Mouse (Mus musculus): ENCODE results near the gene Mei1.

DNA sequence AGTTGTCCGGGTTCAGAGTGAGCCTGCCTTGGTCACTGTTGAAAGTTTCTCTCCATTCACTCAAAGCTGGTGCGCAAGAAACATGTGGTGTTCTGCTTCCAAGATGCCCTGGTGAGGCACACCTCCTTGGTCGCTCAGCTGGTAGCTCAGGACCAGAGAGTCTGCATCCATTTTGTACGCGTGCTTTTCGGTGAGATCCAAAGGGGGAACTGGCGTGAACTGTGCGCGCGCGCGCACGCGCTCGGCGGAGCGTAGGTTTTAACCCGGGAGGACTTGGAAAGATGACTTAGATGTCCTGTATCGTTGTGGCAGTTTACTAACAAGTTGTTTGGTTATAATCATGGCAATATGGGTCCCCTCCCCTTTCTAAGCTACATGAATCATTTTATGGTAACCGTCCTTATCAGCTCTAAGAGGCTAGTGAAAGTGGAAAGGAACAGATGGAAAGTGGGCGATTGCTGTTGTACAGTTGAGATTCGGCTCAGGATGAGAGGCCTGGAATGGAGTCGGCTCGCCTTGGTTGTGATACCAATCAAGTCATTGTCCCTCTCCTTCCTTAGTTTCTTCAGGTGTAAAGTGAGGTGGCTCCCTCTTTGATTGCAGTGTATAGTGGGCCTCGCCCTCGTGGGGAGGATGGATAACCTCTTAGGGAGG is 2.1 kb downstream of the Mei1 start:
- TF ChIP-seq CTCF (IDR thresholded peaks at IDR 0.05; ENCODE audit: borderline replicate concordance, insufficient read depth, low read depth, low read length) (no peak), POLR2A (IDR thresholded peaks at IDR 0.05; ENCODE audit: borderline replicate concordance, insufficient read depth, low read length) (no peak)

Measured in cerebellum, adult 2 months (tissue).